Mouse (Mus musculus): ENCODE results near the gene Hint1.

Hint1 gene

DNA sequence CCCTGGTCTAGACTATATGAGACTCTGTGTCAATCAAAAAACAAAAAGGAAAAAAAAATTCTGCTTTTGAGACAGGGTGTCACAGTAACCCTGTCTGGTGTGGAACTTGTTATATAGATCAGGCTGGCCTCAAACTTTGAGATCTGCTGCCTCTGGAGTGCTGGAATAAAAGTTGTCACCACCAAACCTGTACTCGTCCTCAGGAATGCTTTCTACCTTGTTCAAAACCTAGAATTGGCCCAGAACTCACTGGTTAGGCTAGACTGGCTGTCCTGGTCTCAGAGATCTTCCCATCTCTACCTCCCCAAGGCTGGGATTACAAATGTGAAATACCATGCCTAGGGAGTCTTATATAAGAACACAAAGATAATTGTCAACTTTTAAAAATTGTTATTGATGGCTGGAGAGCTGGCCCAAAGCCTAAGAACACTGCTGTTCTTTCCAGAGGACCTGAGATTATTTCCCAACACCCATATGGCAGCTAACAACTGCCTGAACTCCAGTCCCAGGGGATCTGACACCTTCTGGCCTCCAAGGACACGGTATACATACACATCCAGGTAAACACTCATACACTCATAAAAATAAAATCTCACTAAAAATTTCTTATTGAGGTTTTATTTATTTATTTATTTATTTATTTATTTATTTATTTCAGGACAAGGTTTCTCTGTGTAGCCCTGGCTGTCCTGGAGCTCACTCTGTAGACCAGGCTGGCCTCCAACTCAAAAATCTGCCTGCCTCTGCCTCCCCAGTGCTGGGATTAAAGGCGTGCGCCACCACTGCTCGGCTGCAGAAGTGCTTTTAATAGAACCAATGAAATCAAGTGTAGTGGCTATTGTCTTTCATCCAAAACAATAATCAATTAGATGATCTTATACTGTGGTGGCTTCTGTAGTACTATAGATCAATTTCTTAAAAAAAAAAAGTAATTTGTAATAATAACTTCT is 4.4 kb upstream of the Hint1 start:
- DNase-seq (ENCODE audit: low spot score), result peak; percentile 2

DNA sequence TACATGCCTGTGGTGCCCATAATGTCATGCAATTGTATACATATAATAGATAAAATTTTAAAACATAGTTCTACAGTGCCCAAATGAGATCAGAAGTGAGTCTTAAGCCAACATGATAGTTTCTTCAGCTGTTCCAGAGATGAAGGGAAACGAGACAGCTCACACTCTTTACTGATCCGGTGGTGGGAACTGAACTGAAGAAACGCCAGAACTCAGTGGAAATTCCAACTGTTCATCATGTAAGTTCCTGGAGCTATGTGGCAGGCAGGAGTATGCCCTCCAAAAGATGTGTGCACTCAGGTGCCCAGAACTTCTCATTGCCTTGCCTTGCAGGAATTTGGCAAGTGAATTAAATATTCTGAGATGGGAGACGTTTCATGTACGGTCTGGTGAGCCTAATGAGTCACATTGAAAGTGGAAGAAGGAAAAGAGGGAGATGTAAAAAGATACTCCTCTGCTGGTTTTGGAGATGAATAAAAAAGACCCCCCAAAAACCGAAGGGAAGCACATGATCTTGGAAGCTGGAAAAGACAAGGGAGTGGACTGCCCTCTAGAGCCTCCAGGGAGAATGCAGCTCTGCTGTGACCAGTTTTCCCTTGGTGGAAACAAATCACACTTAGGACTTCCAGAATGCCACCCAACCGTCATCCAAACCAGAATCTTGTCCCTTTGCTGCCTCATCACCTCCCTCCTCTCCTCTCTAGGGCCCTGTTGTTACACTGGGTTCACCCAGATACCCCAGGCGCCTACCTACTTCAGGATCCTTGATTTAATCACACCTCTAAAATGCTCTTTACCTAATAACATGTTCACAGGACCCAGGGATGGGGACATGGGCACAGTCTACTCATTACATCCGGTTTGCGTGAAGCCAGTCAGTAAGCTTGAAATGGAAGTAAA is 3.3 kb upstream of the Hint1 start:
- no peak for DNase-seq (ENCODE audit: low spot score)

DNA sequence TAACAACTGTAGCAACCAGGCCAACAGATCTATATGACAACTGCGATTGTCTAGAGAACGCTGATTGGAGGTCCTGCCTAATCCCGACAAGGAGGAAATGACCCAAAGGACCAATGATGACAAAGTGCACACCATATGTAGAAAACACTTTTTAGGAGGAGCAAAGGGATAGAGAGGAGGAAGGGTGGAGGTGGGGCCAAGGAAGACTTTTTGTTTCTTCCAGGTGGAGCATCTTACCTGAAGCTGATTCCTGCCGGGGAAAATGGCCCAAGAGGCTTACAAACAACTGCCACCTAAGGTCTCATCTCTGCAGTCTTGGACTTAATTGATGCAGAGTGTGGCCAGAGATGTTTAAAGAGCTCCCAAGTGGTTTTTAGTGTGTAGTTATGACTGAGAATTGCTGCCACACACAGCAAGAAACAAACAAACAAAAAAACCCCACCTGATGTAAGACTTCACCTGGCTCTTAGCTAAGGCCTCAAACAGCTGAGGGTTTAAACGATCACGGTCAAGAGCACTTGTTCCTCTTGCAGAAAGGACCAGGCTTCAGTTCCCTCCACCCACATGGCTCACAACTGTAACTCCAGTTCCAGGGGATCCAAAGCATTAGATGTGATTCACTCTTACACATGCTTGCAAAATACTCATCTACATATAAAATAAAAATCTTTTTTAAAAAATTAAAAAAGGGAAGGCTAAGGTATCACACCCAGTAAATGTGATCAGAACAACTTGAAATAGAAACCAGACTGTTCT is 675 bp upstream of the Hint1 start:
- no peak for DNase-seq (ENCODE audit: low spot score)

DNA sequence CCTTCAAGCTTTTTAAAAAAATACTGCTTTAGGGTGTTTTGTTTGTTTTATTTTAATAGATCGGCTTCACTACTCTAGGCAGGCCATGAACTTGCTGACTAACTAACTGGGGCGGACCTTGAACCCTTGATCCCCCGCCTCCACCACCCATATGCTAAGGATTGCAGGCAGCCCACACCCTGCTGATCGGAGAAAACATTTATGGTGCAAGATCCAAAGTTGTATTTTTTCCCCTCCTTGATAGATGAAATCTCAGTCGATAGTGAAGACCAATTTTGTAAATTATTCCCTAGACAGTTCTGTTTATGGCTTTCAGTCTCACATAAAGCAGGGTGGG is 834 bp downstream of the Hint1 start:
- DNase-seq (ENCODE audit: low spot score), result no peak

DNA sequence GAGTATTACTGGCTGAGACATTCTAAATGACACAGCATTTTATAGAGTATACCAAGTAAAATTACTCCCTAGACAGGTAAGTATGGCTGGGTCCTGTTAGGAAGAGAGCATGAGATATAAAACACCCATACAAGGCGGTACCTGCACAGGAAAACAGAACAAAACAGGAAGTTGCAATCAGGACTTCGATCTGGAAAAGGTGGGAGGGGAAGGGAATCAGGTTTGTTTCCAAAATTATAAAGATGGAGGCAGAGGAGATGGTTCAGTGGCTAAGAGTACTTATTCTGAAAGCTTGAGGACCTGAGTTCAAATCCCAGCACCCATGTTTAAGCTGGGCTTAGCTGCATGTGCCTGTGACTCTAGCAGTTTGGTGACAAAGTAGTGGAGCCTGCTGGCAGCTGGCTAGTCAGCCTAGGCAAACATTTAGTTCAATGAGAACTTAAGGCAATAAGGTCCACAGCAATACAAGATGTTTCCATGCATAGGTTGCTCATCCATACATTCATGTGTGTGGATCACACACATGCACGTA is 1.8 kb downstream of the Hint1 start:
- no peak for DNase-seq (ENCODE audit: low spot score)

DNA sequence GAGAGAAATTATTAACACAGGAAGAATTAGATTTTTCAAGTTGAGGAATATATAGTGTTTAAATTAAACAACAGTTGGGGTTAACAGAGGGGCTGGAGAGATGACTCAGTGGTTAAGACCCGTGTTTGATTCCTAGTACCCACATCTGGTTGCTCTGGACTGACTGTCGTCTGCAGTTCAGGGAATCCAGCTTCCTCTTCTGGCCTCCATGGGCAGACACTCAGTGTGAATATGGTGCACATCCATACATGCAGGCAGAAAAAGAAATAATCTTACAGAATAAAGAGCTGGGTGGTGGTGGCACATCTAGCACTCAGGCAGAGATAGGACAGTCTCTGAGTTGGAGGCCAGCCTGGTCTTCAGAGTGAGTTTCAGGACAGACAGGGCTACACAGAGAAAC is 2.3 kb downstream of the Hint1 start:
- no peak for DNase-seq (ENCODE audit: low spot score)

DNA sequence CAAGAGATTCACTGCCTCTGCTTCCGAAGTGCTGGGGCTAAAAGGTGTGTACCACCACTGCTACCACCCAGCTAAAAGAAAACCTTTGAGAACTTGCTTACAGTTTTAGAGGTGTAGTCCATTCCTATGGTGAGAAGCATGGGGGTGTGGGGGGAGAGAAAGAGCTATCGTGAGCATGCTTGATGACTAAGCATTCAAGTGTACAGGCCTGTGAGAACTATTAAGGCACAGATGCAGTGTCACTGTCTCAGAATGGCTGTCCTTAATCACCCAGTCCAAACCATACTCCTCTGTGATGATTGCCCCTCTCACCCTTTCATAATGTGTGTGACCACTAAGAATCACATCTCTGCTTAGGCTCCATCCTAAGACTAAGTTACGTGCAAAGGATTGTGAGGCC is 3.1 kb downstream of the Hint1 start:
- no peak for DNase-seq (ENCODE audit: low spot score)

DNA sequence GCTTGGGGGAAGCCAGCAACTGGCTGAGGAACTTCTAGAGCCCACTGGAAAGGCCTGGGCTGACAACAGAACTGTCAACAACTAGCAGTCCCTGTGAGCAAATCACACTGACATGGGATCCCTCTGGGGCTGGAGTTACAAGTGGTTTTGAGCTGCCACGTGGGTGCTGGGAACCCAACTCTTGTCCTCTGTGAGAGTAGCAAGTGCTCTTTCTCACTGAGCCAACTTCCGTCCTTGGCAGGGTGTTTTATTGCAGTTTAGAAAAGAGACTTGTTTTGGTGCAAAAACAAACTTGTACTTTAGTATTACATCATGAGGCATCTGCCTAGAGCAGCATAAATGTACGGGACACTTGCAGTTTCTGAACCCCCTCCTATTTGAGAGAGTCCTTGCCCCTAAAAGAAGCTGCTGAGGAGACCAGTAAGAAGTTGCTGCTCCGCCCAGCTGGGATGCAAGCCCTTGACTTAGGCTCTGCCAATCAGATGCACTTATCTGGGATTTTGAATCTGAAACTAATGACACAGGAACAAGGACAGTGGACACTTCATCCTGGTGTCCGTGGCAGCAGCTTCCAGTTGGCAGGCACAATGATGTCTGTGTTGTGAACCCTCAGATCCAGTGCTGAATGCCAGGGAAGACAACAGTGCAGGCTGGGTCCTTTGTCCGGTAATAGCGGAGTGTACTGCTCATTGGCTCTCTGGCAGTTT is 5.8 kb downstream of the Hint1 start:
- no peak for DNase-seq (ENCODE audit: low spot score)

DNA sequence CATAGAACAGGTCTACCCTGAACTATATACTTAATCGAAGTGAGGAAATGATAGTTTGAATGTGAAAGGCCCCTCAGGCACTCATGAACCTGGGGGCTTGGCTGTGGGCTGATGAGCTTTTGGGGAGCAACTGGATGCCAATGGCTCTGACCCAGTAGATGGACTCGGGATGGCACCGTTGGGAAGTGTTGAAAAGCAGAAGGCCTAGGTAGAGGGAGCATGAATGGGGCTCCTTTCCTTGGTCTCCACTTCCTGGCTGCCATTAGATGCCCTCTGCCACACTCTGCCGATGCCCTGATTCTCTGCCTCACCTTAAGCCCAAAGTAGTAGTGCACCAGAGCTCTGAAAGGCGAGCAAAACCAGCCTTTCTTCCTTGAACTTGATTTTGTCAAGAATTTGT is 9.8 kb downstream of the Hint1 start:
- DNase-seq (ENCODE audit: low spot score), result no peak

DNA sequence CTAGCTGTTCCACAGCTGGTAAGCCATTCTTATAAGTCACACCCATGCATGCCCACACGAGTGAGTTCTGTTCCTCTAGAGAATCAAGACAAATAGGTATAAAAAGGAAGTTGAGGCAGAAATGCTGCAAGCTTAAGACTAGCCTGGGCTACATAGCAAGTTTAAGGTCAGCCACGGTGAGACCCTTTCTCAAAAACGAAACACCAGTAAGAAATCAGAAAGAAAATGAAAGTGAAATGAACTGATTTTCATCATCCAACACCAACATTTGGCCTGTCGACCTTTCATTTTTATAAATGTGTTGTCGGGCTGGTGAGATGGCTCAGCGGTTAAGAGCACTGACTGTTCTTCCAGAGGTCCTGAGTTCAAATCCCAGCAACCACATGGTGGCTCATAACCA is 12.7 kb downstream of the Hint1 start:
- DNase-seq (ENCODE audit: low spot score), result no peak

DNA sequence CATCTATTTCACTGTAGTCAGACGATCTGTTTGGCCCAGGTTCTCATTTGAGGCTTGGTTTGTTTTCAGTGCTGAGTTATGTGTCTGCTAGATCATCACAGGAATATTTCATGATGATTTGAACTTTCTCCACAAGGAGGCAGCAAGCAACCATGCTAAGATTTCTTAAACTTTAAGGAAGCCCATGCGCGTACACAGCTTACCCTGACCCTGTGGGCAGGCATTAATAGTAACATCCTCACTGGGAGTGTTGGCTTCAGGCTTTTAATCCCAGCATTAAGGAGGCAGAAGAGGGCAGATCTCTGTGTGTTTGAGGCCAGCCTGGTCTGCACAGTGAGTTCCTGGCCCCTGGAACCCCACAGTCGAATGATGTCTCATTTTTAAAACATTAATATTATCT is 13.3 kb downstream of the Hint1 start:
- DNase-seq (ENCODE audit: low spot score), result peak; percentile 35

DNA sequence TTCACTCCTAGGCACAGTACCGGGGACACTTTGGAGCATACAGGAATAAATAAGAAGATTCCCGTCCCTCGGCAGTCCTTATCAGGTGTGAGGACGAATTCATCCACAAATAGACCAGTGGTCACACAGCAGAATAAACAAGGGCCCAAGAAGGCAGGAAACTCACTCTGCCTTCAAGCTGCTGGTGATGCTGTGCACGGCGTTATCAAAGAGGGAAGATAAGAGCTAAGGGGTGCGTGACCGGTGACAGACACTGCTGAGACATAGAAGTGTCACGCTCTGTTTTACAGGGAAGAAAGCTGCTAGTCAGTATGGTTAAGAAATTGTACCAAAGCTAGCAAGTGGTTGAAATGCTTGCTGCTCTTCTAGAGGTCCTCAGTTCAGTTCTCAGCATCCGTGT is 13.7 kb downstream of the Hint1 start:
- DNase-seq (ENCODE audit: low spot score), result no peak

DNA sequence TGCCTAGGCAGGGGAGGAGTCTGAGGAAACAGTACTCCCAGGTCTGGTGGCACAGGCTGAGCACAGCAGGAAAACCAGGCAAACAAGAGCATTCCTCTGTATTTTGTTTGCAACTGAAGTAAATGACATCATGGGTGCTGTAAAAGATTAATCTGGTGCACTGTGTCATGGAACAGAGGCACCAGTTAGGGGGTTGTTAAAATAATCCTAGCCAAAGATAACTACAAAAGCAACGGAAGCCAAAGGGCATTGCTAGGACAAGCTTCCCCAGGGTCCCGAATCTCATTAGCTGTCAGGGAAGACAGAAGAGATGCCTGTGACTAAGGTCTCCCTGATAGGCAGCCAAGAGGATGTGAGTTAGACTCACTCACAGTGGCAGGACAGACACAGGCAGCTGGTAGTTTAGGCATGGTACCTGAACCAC is 14.9 kb downstream of the Hint1 start:
- no peak for DNase-seq (ENCODE audit: low spot score)

DNA sequence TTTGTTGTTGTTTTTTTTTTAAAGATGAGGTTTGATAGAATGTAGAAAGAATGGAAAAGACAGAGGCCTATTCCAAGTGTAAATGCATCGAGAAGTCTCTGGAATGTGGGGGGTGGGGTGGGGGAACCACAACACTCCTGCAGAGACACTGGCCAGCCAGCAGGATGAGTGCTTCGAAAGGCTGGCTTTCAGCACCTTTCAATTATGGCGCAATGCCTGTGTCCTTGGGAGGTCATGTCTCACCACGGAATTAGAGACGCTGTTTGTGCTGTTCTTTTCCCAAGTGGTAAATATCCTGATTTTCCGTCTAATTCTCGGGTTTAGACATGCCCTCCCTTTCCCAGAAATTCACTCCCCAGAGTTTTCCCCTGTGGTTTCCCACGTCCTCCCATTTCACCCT is 16.5 kb downstream of the Hint1 start:
- no peak for DNase-seq (ENCODE audit: low spot score)

DNA sequence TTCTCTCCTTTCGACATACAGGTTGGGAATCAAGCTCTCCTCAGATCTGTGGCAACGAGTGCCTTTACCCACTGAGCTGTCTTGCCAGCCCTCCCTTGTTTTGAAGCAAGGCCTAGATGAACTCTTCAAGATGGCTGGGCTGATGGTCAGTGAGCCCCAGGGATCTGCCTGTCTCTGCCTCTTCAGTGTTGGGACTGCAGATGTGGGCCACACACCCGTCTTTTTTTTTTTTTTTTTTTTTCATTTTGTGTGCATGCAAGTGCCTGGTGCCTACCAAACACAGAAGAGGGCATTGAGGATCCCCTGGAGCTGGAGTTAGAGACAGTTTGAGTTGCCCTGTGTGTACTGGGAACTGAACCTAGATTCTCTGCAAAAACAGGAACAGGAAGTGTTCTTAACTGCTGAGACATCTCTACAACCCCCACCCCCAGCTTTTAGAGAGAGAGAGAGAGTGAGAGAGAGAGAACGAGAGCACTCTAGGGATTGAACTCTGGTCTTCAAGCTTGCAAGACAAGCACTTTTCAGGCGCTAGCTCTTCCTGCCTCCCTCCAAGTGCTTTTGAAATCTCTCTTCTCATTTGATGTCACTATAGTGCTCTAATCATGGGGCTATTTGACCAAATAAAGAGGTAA is 18.1 kb downstream of the Hint1 start:
- no peak for DNase-seq (ENCODE audit: low spot score)

DNA sequence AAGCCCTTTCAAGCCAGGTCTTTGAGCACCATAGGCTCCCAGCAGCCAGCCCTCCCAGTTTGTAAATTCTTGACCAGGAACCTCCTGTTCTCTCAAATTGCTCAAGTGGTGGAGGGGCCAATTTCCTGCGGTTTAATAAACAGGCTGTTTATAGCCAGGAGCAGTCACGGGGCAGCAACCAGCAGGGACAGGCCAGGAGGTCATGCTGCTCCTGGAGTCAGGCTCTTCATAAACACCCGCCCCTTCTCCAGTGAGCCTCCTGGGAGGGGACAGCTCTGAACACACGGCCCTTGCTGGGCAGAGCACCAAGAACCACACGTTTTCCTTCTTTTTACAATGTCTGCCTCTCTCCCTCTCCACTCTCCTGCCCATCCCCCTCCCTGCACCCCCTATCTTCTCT is 18.8 kb downstream of the Hint1 start:
- DNase-seq (ENCODE audit: low spot score), result no peak

DNA sequence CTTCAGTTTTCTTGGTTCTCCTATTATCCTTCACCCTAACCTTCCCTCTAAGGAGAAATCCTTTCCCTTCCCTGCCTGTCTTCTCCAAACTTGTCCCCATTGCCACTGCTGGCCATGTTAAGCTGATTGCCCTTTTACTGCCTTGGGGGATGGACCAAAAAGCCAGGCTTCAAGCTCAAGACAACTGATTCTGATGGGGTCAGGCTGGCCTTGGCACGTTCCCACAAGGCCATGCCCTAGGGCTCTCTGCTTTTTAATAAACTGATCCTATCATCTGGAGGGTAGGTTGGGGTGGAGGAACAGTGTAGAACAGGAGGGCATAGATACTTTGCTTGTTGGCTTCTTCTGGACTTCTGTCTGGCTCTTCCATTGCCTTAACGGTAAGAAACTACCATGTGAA is 19.2 kb downstream of the Hint1 start:
- no peak for DNase-seq (ENCODE audit: low spot score)

DNA sequence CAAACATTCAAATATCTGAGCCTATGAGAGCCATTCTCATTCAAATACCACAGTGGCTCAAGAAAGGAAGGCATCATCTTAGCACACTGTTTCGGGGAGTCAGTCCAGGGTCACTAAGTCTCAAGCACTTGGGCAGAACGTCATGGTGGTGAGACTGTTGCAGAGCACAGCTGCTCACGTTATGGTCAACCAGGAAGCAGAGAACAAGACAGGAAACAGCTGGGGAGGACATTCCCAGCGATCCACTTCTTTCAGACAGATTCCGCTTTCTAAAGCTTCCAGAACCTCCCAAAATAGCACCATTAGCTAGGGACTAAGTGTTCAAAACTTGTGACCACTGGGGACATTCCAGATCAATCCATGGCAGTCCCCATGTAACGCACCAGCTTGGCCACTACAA is 21.7 kb downstream of the Hint1 start:
- DNase-seq (ENCODE audit: low spot score), result no peak

DNA sequence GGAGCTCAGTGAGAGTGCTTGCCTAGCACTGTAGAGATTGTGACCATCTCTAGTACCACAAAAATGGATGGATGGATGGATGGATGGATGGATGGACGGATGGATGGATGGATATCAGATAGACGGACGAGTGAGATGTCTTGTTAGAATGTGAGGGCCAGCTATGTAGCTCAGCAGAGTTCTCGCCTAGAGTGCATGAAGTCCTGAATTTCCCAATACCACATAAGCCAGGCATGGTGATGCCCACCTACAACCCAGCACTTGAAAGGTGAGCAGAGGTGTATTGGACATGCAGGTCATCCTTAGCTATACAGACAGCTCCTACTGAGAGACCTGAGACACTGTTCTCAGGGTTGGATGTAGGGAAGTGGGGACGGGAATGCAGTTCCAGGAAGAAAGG is 25.2 kb downstream of the Hint1 start:
- no peak for DNase-seq (ENCODE audit: low spot score)

DNA sequence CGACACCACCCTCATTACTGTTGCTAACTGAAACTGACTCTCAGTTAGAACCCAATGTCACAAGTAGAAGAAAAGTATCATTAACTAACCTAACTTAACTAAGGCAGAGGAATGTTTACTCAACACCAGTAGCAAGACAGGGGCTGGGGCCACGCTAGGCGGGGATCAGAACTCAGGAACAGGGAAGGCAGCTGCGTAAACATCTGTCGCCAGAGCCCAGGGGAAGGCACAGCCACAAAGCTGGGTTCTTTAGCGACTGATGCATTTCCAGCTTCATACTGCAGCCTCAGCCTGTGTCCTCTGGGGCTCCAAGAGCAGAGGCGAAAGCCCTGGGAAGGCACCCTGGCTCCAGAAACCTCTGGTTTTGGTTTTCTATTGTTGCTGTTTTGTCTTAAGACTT is 25.9 kb downstream of the Hint1 start:
- no peak for DNase-seq (ENCODE audit: low spot score)

DNA sequence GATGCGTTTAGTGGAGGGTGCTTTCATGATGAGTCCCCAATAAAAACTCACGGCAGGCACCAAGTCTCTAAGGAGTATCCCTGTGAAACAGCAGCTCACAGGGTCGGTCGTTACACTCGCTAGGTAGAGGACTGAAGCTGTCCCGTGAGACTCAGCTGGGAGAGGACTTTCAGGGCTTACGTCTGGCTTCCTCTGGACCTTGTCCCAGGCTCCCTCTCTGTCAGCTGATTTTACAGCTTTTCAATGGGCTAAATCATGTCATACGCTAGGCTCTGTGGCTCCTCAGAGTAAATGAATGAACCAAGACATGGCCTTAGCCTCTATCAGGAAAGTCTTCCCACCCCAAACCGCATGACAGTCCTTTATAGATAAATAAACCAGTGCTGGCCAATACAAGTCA is 28.4 kb downstream of the Hint1 start:
- no peak for DNase-seq (ENCODE audit: low spot score)
